Mouse (Mus musculus) left cerebral cortex, adult 18-20 months (tissue): ENCODE measurements at regions not wholly inside any gene's neighbourhood (a gene's known extent, or its start where the extent isn't known, plus 50 kb on each side); places are given as distances from the start of the nearest gene placed in this dataset.

ENCODE experiments used
- DNase-seq, 2 experiments: peaks; one replicate each; pipeline ENCODE4 v3.0.0; 2021 to 2022; ENCODE audit warnings: low spot score in 2 of 2, mixed read lengths in 1 of 2

DNA sequence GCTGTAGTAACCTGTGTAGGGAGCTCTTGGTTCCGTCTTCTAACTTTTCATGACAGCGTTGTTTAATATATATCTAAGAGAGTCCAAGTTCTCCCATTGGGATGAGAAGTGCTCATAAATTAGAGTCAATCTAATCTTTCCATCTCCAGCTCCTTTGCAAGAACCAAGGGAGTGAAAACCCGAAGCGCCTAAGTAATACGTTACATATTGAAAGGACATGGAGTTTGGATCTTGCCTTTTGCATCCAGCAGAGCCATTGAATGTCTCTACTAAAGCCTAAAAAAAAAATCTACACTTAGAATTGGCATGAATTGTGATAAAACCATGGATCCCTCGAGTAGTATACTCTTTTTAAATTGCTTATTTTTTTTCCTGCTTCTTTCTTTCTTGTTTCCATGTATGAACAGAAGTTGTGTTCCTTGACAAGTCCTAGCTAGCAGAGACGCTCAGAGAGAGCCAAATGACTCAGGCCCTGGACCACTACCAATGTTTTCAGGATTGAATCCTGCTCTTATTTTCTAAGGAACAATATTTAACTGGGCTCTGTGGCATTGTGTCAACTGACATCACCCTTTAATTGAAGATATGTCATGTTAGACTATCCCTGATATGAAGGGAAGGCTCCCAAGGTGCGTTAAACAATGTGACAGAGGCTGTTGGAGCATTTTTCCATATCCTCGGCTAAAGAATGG lies 146.8 kb upstream of the Maf start:
- DNase-seq, result no peak

DNA sequence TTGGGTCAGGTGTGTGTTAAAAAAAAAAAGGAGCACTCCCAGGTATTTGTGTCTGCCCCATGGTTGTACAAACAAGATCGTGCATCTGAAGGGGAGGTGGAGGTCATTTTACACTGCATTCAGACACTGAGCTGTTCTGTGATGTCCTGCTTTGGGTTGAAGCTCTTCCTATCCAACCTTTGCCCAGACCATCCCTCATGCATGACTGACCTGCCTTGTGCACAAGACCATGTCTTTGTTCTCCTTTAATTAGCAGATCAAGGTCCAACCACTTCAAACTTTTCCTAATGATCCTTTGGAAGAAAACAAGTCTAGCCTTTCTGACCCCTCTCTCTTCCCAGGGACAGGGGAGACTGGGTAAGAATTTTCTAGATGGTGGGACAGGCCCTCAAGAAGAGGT lies 143.0 kb upstream of the Maf start:
- DNase-seq, result no peak

DNA sequence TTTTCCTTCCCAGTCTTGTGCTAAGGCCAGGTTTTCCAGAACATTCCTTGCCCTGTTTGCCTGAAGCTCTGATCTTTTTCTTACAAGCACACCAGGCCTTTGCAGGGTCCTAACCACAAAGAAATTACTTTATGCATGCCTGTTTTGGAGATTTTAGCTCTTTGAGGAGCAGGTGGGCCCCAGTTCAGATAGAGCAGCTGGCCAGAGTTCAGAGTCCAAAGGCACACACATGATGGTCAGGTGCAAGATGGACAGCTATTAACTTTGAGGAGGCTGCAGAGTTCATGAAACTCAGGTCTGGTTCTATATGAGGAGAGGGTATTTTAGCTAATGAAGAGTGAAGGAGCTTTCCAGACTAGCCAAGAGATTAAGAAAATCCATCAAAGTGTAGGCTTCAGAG lies 125.8 kb upstream of the Maf start:
- DNase-seq, result no peak

DNA sequence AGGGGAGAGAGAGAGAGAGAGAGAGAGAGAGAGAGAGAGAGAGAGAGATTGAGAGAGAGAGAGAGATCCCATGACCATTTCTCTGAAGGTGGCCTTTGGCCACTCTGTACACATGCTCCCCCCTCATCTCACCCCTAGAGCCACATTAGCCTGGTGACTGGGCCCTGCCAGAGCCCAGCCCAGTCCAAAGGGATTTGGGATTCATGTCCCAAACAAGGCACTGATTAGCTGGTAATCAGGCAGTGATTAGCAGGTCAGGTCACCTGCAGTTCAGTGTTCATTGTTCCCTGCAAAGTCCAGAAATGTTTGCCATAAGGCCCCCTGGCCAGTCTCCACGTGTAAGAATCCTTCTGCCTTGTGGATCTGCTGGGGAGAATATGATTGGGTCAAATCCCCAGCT lies 124.1 kb upstream of the Maf start:
- no peak for DNase-seq

DNA sequence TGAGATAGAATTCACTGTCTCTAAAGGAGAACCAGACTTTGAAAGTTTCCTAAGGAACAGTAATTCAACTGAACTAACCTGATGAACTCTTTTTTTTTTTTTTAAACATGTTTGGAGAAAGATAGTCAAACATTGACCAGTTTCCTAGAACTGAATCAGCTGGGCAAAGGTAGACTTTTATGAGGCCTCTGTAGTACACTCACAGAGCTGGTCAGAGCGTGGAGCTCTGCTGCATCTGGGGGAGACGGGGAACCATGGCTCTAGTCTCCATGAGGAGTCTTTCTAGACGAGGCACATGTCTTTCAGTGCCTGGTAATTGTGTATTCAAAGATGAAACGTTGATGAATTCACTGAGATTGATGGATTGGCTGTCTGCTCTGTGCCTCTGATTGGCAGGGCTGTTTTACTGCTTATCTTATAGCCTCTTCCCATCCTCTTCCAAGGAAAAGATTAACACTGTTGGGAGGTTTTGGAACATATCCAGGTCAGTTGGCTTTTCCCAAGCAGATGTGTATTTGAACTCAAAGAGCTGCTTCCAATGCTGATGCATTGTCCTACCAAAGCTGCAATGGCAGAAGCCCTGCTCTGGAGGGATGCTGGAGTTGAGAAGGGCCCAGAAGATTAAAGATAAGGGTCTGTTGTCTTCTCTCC lies 122.5 kb upstream of the Maf start:
- no peak for DNase-seq

DNA sequence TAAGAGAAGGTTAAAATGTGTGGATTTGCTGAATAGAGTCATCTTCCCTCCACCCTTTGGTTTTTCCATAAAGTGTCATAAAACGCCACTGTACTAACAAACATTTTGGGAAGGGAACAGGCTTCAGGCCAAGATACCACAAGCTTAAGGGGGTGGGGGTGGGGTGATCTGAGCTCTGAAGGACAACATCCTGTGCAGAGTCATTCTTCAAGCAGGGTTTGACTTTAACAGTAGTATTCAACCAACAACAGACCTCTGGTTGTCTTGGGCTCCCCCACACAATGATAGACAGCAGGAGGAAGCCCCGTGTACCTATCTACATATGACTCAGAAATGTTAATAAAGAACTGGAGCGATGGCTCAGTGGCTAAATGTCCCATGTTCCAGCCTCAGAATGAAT lies 118.9 kb upstream of the Maf start:
- no peak for DNase-seq

DNA sequence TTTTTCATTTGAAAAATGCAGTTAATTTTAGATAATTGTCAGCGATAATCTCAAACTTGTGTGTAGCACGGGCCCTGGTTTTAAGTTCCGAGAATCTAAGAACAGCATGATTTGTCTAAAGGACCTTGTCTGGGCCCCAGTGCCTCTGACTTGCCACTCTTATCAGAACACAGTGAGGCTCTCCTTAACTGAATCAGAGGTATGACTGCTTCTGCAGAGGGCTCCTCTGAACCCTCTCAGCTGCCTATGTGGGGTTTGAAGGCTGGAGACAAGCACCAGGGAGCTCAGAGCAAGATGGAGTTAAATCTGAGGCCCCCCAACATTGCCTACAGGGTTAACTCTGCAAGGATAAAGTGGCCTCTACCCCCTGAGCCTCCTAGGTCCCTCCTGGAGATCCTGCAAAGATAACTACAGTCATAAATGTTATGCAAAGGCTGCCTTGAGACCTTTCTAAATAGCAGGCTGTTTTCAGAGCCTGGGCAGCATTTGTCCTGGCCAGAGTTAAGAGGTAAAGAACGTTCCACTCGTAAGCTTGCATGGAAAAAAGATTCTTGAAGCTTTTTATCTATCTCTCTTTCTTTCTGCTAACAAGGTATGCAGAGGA lies 118.4 kb upstream of the Maf start:
- no peak for DNase-seq

DNA sequence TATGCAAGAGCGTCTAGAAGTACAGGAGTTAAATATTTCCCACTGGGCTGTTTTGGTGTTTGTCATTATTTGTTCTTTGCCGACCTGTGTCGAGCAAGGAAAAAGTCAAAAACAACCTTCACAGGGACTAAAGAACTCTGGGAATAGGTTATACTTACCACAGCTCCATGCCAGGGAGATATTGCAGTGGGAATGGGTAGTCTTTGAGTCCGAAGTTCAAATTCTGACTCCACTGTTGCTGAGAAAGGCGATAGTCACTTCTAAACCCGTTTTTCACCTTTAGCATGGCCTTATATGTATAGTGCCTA lies 116.8 kb upstream of the Maf start:
- DNase-seq, result no peak

DNA sequence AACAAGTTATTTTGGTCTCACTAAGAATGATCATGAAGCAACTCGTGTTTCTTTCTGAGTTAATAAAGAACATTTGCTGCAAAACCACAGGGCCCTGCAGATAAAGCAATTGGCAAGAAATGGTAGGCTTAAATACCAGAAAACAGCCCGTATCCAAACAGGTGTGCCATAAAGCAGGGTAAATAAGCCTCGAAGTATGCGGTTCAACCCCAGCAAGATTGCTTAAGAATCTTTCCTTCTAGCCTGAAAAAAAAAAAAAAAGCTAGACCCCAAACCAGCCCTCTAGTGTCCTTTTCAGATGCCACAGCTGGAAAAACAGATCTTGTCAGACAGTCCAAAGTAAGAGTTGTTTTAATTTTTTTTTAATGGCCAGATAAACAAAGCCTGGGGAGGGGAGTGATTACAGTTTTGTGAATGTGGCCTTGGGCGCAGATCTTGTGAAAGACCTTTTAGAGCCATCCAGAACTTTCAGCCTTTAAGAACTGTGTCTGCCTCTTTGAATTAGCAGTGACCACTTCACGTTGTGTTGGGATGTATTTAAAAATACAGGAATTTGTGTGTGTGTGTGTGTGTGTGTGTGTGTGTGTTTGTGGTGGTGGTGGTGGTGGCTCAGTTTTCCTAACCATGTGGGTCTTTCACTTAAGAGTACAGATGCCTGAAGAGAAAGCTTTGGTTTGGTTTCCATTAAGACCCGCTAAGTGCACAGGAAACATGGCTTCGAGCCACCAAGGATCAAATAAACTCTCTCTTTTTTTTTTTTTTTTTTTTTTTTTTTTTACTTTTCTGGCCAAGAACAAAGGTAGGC lies 116.3 kb upstream of the Maf start:
- DNase-seq, result no peak

DNA sequence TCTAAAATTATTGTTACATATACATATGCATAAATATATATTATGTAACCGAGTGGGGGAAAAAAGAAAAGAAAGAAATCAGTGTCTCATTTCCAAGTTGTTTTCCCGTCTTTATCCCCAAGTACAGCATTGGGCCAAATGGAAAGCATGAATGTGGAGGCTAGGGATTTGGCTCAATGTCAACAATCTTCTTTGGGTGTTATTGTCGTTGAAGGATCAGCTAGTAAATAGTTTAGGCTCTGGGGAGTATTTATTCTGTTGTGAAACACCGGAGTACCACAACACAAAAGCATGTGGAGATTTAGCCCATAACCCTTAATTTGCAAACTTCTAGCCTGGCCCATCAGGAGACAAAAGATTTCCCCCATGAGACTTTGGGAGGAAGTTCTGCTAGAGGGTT lies 105.8 kb upstream of the Maf start:
- no peak for DNase-seq

DNA sequence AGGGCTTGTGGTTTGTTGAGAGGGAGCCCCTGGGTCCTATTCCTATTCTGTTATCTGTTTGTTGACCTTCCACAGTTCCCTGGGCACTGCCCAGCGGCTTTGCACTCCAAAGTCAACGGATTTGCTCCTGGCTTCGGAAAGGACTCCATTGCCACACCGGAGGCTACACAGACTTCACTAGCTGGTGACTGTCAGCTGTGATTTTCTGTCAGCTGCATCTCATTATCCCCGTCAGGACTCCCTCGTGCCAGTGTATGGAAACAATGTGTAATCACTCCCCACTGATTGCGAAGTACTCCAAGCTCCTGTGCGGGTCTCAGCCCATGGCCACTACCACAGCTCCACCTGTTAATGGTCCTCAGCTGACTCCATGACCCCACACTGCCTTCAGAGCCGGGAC lies 99.0 kb upstream of the Maf start:
- peak in 1 of 2 experiments; percentile 3 for DNase-seq

DNA sequence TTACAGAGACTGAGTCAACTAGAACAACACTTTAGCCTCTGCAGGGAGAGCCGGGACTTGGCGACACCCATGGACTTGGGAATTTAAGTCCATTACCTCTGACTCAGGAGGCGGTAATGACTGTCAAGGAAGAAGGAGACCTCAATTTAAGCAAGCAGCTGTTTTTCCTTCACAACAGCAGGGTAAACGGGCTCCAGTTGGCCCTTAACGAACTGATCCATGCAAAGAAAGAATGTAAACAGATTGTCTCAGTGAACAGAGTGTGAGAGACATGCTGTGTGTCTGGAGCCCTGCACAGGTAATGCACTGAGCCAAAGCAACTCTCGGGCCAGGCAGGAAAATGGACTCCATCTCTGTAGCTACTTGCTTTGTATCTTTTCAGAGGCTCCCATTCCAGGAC lies 98.5 kb upstream of the Maf start:
- DNase-seq, result no peak

DNA sequence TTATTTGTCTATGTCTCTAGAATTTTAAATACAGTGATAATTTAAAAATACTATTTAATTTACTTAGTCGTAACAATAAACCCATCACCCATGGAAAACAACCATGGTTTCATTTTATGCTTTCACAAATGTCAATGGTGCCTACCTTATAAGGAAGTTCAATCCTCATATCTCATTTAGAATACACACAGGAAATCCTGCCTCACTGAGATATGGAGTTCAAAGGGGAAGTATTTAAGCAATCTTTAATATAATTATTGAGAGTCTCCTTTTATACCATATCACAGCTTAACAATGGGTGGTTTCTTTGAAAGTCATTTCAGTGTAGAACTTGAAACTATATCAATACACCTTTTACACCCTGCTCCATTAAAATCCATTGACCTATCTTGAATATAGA lies 86.0 kb upstream of the Maf start:
- DNase-seq, result no peak

DNA sequence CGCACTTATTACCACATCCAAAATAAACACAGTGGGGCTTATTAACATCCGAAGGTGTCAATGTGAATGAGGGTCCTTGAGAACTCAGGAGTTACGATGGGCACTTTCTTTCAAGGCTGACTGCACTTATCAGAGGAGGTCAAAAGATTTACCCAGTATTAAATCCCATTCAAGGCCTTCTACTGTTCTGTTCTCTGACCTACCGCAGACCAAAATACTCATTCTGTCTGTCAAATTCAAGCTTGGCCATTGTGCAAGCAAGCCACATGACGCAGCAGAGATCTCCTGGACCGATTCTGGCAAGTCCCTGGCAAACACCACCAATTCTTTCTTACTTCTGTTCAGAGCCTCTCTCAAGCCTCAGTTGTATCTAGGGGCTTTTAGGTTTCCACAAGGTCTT lies 80.8 kb upstream of the Maf start:
- DNase-seq, result no peak

DNA sequence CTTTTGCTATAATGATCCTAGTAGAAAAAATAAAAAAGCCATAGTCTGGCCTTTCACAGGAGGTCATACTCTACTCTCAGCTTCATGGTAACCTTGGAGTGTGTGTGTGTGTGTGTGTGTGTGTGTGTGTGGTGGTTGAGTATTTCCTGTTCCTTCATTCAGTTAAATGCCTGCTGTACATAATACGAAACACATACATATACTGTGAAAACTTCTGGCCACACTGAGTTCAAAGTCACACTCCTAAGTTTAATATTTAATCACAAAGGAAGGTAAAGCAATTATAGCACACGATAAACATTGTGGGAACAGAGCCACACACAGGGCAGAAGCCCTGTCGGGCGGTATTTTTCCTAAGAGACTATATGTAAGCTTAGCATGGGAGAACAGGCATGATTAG lies 78.6 kb upstream of the Maf start:
- DNase-seq, result no peak

DNA sequence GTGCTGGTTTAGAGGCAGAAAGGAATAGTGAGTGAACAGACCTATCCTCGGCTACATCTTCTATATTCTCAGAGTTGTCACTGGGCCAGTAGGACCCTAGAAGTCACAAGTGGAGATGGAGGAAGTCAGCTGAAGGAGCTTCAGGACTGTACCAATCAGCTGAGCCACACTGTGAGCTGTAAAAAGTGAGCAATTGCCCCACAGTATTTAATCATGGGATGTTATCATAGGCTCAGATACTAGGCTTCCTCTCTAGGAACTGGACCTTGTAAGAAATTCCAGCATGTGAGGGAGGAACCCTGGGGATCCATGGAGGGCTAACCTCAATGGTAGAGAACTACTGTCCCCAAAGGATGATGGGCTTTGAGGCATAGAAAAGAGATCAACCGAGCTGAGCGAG lies 78.2 kb upstream of the Maf start:
- DNase-seq, result no peak

DNA sequence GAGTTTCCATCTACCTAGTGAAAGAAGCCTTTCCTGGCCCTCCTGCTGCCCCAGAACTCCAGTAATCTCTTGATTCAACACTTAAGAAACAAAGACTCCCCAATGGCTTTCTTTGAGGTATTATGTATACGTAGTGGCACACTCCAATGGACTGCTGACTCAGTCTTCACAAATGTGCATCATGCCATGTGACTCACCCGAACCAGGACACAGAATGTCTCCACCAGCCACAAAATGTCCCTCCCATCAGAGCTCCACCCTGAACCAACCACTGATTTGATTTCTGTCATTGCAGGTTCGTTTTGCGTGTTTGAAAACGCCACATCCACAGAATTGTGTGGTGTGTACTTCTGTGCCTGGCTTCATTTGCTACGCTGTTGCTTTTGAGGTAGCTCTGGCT lies 75.8 kb upstream of the Maf start:
- DNase-seq, result no peak

DNA sequence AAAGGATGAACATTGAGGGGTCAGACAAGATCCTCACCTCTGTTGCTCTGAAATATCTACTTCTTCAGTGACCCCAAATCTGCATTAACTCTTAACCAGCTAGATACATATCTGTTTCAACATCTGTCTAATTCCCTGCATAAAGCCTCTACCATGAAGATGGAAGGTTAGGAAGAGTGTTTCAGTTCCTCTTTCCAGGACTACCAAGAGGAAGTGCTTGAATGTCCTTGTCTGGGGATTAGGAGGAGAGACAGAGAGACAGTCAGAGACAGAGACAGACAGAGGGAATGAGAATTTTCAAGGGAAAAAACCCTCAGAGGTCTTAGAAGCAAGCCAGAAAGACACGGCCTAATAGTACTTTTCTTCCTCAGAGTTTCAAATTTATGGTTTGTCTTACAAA lies 70.8 kb upstream of the Maf start:
- DNase-seq, result no peak

DNA sequence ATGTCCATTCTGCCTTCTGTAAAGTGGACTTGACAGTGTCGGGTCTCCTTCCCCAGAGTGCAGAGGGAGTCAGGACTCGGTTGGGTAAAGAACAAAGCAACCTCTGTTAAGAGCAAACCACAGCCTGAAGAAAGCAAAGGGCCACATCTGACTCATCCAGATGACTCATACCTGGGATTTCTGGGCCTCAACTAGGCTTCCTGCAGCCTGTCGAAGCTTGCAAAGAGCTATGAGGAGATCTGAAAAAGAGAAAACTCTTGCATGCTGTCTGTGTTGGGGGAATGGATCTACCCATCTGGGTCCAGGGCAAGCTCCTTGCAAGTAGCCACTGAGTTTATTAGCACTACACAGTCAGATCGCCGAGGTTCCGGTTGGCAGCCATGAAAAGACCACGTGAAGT lies 63.5 kb upstream of the Maf start:
- DNase-seq, result peak in 1 of 2 experiments; percentile 4

DNA sequence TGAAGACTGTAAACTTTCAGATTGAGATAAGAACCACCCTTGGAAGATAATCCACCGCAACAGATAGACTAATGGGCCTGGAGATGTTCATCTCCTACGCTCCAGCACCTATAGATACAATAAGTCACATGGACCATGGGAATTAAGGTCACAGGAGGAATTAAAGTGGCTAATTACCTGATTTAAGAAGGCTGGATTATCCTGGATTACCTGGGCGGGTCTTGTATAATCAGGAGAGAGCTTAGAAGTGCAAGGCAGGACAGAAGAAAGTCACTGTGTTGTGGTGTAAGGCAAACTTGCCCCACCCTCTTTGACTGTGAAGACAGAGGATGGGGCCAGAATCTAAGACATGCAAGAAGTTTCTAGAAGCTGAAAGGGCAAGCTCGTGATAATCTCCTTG lies 61.0 kb upstream of the Maf start:
- DNase-seq, result no peak

DNA sequence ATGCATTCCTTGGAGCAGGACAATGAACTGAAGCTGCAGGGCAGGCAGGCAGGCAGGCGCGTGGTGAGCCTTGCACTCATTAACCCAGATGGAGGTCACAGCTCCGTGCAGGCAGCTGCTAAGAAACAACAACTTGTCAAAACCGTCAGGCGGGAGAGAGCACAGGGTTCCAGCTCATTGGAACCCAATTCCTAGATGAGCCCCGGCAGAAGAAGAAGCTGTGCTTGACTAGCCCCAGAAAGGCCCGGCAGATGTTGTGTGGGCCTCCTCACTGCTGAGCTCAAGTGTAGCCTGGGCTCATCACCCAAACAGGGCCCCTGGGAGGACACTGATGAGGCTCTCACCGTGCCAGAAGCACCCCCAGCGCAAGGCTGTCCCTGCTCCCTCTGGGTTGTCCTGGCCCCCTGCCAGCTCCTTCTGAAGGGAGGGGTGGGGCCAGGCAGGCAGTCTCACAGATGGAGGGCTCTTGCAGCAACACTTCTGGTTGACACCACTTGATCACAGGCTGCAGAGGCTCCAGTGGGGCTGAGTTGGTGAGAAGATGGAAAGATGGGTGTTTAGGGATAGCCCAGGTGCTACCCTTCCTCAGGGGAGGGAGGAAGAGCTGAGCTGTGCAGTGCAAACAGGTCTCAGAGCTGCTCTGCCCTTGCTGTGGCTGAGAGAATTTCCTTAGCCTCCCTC lies 58.8 kb upstream of the Maf start:
- peak in 1 of 2 experiments; percentile 19 for DNase-seq

DNA sequence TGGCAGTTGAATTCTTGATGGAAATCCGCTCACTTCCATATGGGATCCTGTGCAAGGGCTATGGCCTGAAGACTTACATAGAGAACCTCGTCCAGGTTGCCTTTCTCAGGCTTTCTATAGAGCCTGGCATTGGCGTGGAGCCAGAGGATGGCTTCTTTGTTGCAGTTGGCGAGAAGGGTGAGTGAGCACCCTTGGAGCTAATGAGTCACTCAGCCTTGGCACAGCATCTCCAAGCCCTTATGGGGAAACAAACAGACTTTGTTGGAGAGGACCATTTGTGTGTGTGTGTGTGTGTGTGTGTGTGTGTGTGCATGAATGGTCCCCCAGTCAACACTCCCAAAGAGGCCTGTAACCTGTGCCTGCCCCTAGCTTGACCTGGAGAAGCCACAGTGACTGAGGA lies 57.0 kb upstream of the Maf start:
- DNase-seq, result no peak
